Mouse (Mus musculus) Muller cell, postnatal 12 days (primary cell): ENCODE data around the gene Brpf1.
A peak's percentile ranks its signal among the peaks of the same experiment; 100 is the strongest.

Source experiments
- DNase-seq: peaks from one replicate; pipeline ENCODE4 v3.0.0-alpha.2; 2015; ENCODE audit errors: inconsistent ontology term

The Brpf1 gene

GRCm38 (mm10) chr6:113352820-113353219, 45.9 kb downstream of the Brpf1 start:
- no peak for DNase-seq

- no peak for DNase-seq
These were observed 46.8 kb downstream of the Brpf1 start for GRCm38 (mm10) chr6:113353696-113354095.

GRCm38 (mm10) chr6:113361476-113361875, 54.5 kb downstream of the Brpf1 start:
- no peak for DNase-seq

GRCm38 (mm10) chr6:113362241-113362640, 55.3 kb downstream of the Brpf1 start:
- DNase-seq, result peak; percentile 18

GRCm38 (mm10) chr6:113364518-113365135, 57.7 kb downstream of the Brpf1 start:
- DNase-seq, result no peak

GRCm38 (mm10) chr6:113366639-113367038, 59.7 kb downstream of the Brpf1 start:
- no peak for DNase-seq

- DNase-seq, result no peak
These were observed 60.6 kb downstream of the Brpf1 start for GRCm38 (mm10) chr6:113367574-113367973.

- DNase-seq, result no peak
These were observed 61.2 kb downstream of the Brpf1 start for GRCm38 (mm10) chr6:113368124-113368523.

GRCm38 (mm10) chr6:113368577-113368976, 61.6 kb downstream of the Brpf1 start:
- no peak for DNase-seq

GRCm38 (mm10) chr6:113370194-113370929, 63.4 kb downstream of the Brpf1 start:
- no peak for DNase-seq

- DNase-seq, result no peak
These were observed 66.6 kb downstream of the Brpf1 start for GRCm38 (mm10) chr6:113373491-113373890.
